Mouse (Mus musculus) brain, adult 2 months (tissue): ENCODE measurements around the gene Macrod2.
A peak's percentile ranks its signal among the peaks of the same experiment; 100 is the strongest.

Experiments
- DNase-seq: peaks from one replicate; pipeline ENCODE4 v3.0.0; 2011; ENCODE audit warnings: low read depth, low spot score

Macrod2 gene

GRCm38 (mm10) chr2:140793886-140794608 is 398.9 kb downstream of the Macrod2 start:
- DNase-seq = no peak

GRCm38 (mm10) chr2:140811693-140812092 is 416.6 kb downstream of the Macrod2 start:
- no peak for DNase-seq

GRCm38 (mm10) chr2:140819391-140820120 is 424.4 kb downstream of the Macrod2 start:
- peak; percentile 11 for DNase-seq

- peak; percentile 88 for DNase-seq
Observed at GRCm38 (mm10) chr2:140822378-140822777, 427.3 kb downstream of the Macrod2 start.

- DNase-seq = no peak
Observed at GRCm38 (mm10) chr2:140826241-140826640, 431.1 kb downstream of the Macrod2 start.

- no peak for DNase-seq
Observed at GRCm38 (mm10) chr2:140828859-140829258, 433.8 kb downstream of the Macrod2 start.

- DNase-seq = peak; percentile 65
Observed at GRCm38 (mm10) chr2:140830086-140830485, 435.0 kb downstream of the Macrod2 start.

GRCm38 (mm10) chr2:140839371-140839770 is 444.3 kb downstream of the Macrod2 start:
- DNase-seq = no peak

- DNase-seq = peak; percentile 75
Observed at GRCm38 (mm10) chr2:140839880-140840279, 444.8 kb downstream of the Macrod2 start.

- DNase-seq = no peak
Observed at GRCm38 (mm10) chr2:140844030-140844429, 448.9 kb downstream of the Macrod2 start.

- DNase-seq = no peak
Observed at GRCm38 (mm10) chr2:140847817-140848428, 452.8 kb downstream of the Macrod2 start.

GRCm38 (mm10) chr2:140853538-140853937 is 458.4 kb downstream of the Macrod2 start:
- DNase-seq = no peak

GRCm38 (mm10) chr2:140861356-140861755 is 466.2 kb downstream of the Macrod2 start:
- DNase-seq = no peak

GRCm38 (mm10) chr2:140862736-140863135 is 467.6 kb downstream of the Macrod2 start:
- peak; percentile 63 for DNase-seq

GRCm38 (mm10) chr2:140865636-140866035 is 470.5 kb downstream of the Macrod2 start:
- DNase-seq = no peak

GRCm38 (mm10) chr2:140867116-140867515 is 472.0 kb downstream of the Macrod2 start:
- peak; percentile 47 for DNase-seq

- DNase-seq = no peak
Observed at GRCm38 (mm10) chr2:140885176-140885575, 490.1 kb downstream of the Macrod2 start.

- no peak for DNase-seq
Observed at GRCm38 (mm10) chr2:140890683-140891082, 495.6 kb downstream of the Macrod2 start.

- DNase-seq = no peak
Observed at GRCm38 (mm10) chr2:140896396-140897082, 501.4 kb downstream of the Macrod2 start.

GRCm38 (mm10) chr2:140898408-140898985 is 503.4 kb downstream of the Macrod2 start:
- DNase-seq = peak; percentile 81

GRCm38 (mm10) chr2:140905331-140905730 is 510.2 kb downstream of the Macrod2 start:
- DNase-seq = no peak

GRCm38 (mm10) chr2:140906123-140906522 is 511.0 kb downstream of the Macrod2 start:
- DNase-seq = no peak
